Mouse (Mus musculus) retina, adult 2 months (tissue): ENCODE measurements around the gene Ski.

Experiments
- DNase-seq: peaks from one replicate; pipeline ENCODE4 v3.0.0-alpha.2; 2012; ENCODE audit warnings: low read depth, low spot score

Ski gene

DNA sequence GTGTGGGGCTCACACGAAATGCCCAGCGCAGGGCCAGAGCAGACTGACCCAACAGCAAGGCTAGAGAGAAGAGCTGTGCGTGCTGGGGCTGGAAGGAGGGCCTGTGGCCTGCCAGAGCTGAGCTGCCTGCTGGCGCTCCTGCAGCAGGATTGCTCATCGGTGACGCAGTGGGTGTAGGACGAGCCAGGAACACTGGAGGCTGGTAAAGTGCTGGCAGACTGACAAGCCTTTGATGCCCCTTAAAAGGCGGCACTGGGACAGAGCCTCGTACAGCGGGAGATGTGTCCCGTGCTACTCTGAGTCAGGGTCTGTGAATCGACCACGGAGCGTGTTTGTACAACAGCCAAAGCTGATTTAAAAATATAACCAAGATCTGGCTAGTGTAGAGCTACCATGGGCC lies 92.4 kb downstream of the Ski start:
- DNase-seq: no peak

- DNase-seq: no peak
Observed at GRCm38 (mm10) chr4:155129132-155129917, 93.1 kb downstream of the Ski start.

DNA sequence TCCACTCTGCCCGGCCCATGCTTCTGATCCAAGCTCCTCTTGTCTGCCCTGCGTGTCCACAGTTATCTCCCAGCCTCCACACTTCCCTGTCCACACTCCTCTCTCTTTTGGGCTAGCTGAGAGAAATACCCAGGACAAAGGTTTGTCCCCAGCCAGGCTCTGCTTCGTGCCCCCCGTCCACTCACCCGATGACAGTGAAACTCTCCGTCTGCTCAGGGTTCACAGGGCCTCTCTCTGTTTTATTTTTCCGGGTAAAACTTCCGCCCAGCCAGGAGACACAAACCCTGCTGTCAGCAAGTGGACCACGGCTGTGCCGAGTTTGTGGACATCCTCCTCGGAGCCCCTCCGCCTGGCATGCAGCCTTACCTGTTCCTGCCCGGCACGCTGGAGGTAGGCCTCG lies 94.0 kb downstream of the Ski start:
- DNase-seq: no peak

DNA sequence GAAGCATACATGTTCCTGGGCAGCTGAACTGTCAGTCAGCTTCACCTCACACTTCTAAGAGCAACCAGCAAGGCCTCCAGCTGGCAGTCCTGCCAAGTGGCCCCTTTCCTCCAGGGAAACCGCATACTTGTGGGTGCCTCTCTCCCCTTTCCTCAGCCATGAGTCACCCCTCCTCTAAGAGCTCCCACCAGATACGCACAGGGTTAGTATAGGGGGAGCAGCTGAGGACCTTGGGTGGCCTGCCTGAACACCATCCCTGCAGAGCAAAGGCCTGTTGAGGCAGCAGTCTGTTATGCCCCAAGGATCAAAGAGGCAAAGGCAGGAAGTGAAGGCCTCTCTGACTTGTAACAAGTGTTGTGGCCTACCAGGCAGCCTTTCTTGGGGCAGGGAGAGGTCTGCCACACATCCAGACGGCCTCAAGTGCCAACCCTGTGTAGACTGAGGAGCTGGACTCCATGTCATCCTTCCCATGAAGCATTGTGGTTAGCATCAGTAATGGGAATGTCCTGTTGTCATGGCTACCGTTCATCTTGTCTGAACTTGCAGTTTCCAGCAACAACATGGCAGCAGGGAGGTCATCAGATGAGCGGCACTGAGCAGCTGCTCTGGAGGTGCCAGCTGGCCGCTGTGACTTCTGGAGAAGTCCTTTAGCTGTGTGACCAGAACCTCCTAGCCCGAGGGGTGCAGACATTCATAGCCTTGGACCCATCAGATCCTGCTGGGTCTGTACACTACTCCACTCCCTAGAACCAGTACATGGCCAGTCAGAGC lies 95.6 kb downstream of the Ski start:
- DNase-seq: no peak

GRCm38 (mm10) chr4:155126194-155126593 lies 96.2 kb downstream of the Ski start:
- DNase-seq: no peak

DNA sequence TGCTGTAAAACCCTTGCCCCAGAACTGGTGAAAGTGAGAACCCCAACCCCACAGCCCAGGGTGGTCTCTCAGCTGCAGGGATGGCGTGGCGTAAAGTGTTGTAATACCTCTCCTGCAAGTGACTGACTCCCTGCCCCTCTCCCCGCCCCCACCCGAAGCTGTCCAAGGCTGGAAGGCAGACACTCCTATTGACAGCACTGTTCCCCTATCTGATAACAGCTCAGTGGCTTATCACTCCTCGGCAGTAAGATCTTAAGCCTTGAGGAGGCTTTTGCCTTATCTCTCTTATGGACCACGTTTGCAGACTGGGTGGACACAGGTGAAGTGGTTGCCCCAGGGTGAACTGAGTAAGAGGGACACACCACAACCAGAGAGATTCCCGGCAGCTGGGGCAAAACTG lies 97.1 kb downstream of the Ski start:
- DNase-seq: no peak

GRCm38 (mm10) chr4:155123868-155124534 lies 98.4 kb downstream of the Ski start:
- no peak for DNase-seq

- DNase-seq: no peak
Observed at GRCm38 (mm10) chr4:155122444-155123040, 99.8 kb downstream of the Ski start.

DNA sequence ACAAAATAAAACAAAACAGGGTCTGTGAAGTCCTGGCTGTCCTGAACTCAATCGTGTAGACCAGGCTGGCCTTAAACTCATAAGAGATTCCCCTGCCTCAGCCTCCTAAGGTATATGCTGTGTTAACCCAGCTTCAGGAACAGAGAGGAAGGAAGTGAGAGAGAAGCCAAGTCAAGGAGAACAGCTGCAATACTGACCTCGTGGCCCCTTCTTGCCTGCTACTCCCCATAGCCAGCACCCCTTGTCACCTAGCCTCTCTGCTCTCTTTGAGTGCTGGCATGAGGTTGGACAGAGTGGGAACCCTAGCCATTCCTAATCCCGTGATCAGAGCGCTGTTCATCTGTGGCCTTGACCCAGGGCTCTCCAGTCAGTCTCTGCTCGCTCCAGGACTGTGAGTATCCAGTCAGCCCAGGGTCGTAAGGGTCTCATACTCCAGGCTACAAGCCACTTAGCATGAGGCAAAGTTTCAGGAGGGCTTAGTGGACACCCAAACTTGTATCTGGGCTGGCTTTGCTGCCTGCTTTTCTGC lies 100.4 kb downstream of the Ski start:
- no peak for DNase-seq

GRCm38 (mm10) chr4:155121222-155121621 lies 101.2 kb downstream of the Ski start:
- no peak for DNase-seq

GRCm38 (mm10) chr4:155120583-155120982 lies 101.8 kb downstream of the Ski start:
- no peak for DNase-seq

- no peak for DNase-seq
Observed at GRCm38 (mm10) chr4:155120038-155120437, 102.4 kb downstream of the Ski start.

DNA sequence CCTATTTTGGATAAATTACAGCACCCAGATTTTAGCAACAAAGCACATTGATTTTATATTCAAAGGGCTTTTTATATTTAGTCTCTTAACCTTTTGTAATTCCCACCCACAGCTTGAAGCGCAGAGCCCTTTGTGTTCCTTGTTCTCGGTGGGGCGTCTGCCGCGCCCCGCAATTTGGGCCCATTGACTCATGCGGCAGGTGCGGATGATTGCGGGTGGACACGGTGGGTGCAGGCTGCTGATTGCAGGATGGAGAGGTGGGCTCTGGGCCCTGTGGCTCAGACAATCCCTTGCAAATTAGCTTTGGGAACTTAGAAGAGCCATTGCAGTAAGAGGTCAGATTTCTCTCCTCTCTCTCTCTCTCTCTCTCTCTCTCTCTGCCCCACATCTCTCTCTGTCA lies 104.1 kb downstream of the Ski start:
- no peak for DNase-seq

GRCm38 (mm10) chr4:155117396-155117978 lies 104.9 kb downstream of the Ski start:
- no peak for DNase-seq

GRCm38 (mm10) chr4:155116607-155117006 lies 105.8 kb downstream of the Ski start:
- DNase-seq: no peak

DNA sequence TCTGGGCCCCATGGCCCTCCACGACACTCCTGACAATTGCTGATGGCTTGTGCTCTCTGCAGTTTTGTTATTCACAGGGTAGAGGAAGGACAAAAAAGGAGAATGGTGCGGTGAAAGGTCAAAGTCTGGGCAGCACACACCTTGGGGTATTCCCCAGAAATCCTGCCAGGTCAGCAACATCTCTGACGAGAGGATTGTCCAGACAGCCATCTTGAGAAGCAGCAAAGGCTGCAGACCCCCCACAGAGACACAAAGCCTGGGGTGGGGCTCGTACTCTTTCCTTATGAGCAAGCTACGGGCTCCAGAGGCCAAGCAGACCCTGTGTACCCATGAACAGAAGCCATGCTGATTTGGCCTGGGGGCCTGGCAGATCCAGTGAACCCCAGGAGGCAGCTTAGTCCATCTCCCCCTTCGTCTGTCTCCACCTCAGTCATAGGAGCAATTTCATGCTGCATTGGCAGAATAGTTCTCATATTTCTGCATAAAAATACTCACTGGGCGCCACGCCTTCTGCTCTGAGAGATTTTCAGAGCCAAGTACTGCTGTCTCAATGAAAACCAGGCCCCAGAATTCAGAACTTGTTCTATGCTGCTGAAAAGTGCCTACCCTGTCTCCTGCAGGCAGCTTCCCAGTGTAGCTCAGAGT lies 108.5 kb downstream of the Ski start:
- DNase-seq: no peak

DNA sequence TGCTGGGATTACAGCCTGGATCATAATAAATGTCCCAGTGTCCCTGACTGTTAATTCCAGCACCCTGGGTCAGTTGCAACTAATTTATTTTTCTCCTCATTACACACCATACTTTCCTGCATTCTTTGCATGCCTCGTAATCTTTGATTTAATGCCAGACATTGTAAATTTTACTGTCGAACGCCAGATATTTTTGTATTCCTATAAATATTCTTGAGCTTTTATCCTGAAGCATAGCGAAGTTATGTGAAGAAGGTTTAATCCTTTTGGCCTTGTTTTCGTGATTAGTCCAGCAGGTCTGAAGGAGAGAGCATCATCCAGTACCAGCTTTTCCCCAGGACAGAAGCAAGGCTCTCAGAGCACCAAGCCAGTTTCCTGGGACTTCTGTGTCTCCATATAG lies 112.9 kb downstream of the Ski start:
- no peak for DNase-seq

GRCm38 (mm10) chr4:155107886-155108285 lies 114.5 kb downstream of the Ski start:
- no peak for DNase-seq
